Mouse (Mus musculus): ENCODE results near the gene Ldb2. TPM values are rescaled to one million over a fixed set of nuclear protein-coding genes. Genes with fewer than 3 reads are reported as not detected.

Ldb2 gene
- polyA plus RNA-seq, 2 experiments, result 59.5 to 64.4 TPM

- Histone ChIP-seq H3K27ac (replicated peaks; ENCODE audit: low read depth, low read length) (0 out of 2 replicates have a peak overlapping the region, but pooled peaks have one; percentile 33), H3K4me1 (ENCODE audit: control insufficient read depth, insufficient read depth, low read length) (no peaks in the 10 kb centered on the region), H3K36me3 (ENCODE audit: control insufficient read depth, insufficient read depth, low read length) (no peaks in the 10 kb centered on the region), H3K27me3 (ENCODE audit: control insufficient read depth, insufficient read depth, low read length) (no peaks in the 10 kb centered on the region), H3K4me3 (replicated peaks; ENCODE audit: low read length) (no peak overlapping the region), H3K9me3 (ENCODE audit: control insufficient read depth, low read length) (no peaks in the 10 kb centered on the region), H3K4me2 (replicated peaks; ENCODE audit: low read depth, low read length, severe bottlenecking) (no peak overlapping the region), H3K9ac (ENCODE audit: low read depth, low read length, severe bottlenecking) (no peak overlapping the region)
- no peak for ATAC-seq (ENCODE audit: low FRiP score, low read depth)
- no peak for DNase-seq (ENCODE audit: low spot score)
- no peak for TF ChIP-seq POLR2A (IDR thresholded peaks at IDR 0.05; ENCODE audit: borderline replicate concordance, extremely low read depth, insufficient read depth, insufficient read length)
- 84% methylated on average over 3 of the region's 3 CpGs for WGBS
Measured at GRCm38 (mm10) chr5:44734131-44734723, 65.3 kb downstream of the Ldb2 start.

GRCm38 (mm10) chr5:44729646-44730310 lies 69.7 kb downstream of the Ldb2 start:
- ATAC-seq (ENCODE audit: low FRiP score, low read depth) (no peak), DNase-seq (ENCODE audit: low spot score) (no peak)
- Histone ChIP-seq H3K9me3 (ENCODE audit: control insufficient read depth, low read length) (no peaks in the 10 kb centered on the region), H3K36me3 (ENCODE audit: control insufficient read depth, insufficient read depth, low read length) (no peaks in the 10 kb centered on the region), H3K27me3 (ENCODE audit: control insufficient read depth, insufficient read depth, low read length) (no peaks in the 10 kb centered on the region), H3K4me2 (replicated peaks; ENCODE audit: low read depth, low read length, severe bottlenecking) (no peak overlapping the region), H3K9ac (ENCODE audit: low read depth, low read length, severe bottlenecking) (no peak overlapping the region), H3K27ac (replicated peaks; ENCODE audit: low read depth, low read length) (no peak overlapping the region), H3K4me3 (replicated peaks; ENCODE audit: low read length) (no peak overlapping the region), H3K4me1 (ENCODE audit: control insufficient read depth, insufficient read depth, low read length) (no peaks in the 10 kb centered on the region)
- TF ChIP-seq POLR2A (IDR thresholded peaks at IDR 0.05; ENCODE audit: borderline replicate concordance, extremely low read depth, insufficient read depth, insufficient read length), result no peak
- 69% methylated on average over 8 of the region's 8 CpGs for WGBS

- no peaks in the 10 kb centered on the region for H3K4me1 ChIP-seq (ENCODE audit: control insufficient read depth, insufficient read depth, low read length)
- no peak overlapping the region for H3K27ac ChIP-seq (replicated peaks; ENCODE audit: low read depth, low read length)
- H3K4me2 ChIP-seq (replicated peaks; ENCODE audit: low read depth, low read length, severe bottlenecking), result no peak overlapping the region
- H3K27me3 ChIP-seq (ENCODE audit: control insufficient read depth, insufficient read depth, low read length), result no peaks in the 10 kb centered on the region
- WGBS, result 92% methylated on average over 11 of the region's 11 CpGs
- no peaks in the 10 kb centered on the region for H3K36me3 ChIP-seq (ENCODE audit: control insufficient read depth, insufficient read depth, low read length)
- no peak overlapping the region for H3K4me3 ChIP-seq (replicated peaks; ENCODE audit: low read length)
- H3K9ac ChIP-seq (ENCODE audit: low read depth, low read length, severe bottlenecking), result no peak overlapping the region
- no peak for TF ChIP-seq POLR2A (IDR thresholded peaks at IDR 0.05; ENCODE audit: borderline replicate concordance, extremely low read depth, insufficient read depth, insufficient read length)
- no peaks in the 10 kb centered on the region for H3K9me3 ChIP-seq (ENCODE audit: control insufficient read depth, low read length)
- no peak for ATAC-seq (ENCODE audit: low FRiP score, low read depth)
- DNase-seq (ENCODE audit: low spot score), result no peak
Measured at GRCm38 (mm10) chr5:44727995-44728394, 71.5 kb downstream of the Ldb2 start.

GRCm38 (mm10) chr5:44726546-44727476 lies 72.7 kb downstream of the Ldb2 start:
- Histone ChIP-seq H3K4me2 (replicated peaks; ENCODE audit: low read depth, low read length, severe bottlenecking) (no peak overlapping the region), H3K9me3 (ENCODE audit: control insufficient read depth, low read length) (no peaks in the 10 kb centered on the region), H3K4me1 (ENCODE audit: control insufficient read depth, insufficient read depth, low read length) (no peaks in the 10 kb centered on the region), H3K27ac (replicated peaks; ENCODE audit: low read depth, low read length) (no peak overlapping the region), H3K36me3 (ENCODE audit: control insufficient read depth, insufficient read depth, low read length) (no peaks in the 10 kb centered on the region), H3K4me3 (replicated peaks; ENCODE audit: low read length) (no peak overlapping the region), H3K9ac (ENCODE audit: low read depth, low read length, severe bottlenecking) (no peak overlapping the region), H3K27me3 (ENCODE audit: control insufficient read depth, insufficient read depth, low read length) (no peaks in the 10 kb centered on the region)
- DNase-seq (ENCODE audit: low spot score), result no peak
- TF ChIP-seq POLR2A (IDR thresholded peaks at IDR 0.05; ENCODE audit: borderline replicate concordance, extremely low read depth, insufficient read depth, insufficient read length), result no peak
- no peak for ATAC-seq (ENCODE audit: low FRiP score, low read depth)
- 73% methylated on average over 14 of the region's 14 CpGs for WGBS

- H3K9ac ChIP-seq (ENCODE audit: low read depth, low read length, severe bottlenecking), result no peak overlapping the region
Measured at GRCm38 (mm10) chr5:44725501-44725900, 74.0 kb downstream of the Ldb2 start.

More at GRCm38 (mm10) chr5:44725501-44725900, 74.0 kb downstream of the Ldb2 start:
- Histone ChIP-seq H3K27ac (replicated peaks; ENCODE audit: low read depth, low read length) (no peak overlapping the region), H3K4me2 (replicated peaks; ENCODE audit: low read depth, low read length, severe bottlenecking) (no peak overlapping the region), H3K4me3 (replicated peaks; ENCODE audit: low read length) (no peak overlapping the region), H3K36me3 (ENCODE audit: control insufficient read depth, insufficient read depth, low read length) (no peaks in the 10 kb centered on the region), H3K9me3 (ENCODE audit: control insufficient read depth, low read length) (no peaks in the 10 kb centered on the region), H3K4me1 (ENCODE audit: control insufficient read depth, insufficient read depth, low read length) (no peaks in the 10 kb centered on the region), H3K27me3 (ENCODE audit: control insufficient read depth, insufficient read depth, low read length) (no peaks in the 10 kb centered on the region)
- ATAC-seq (ENCODE audit: low FRiP score, low read depth), result no peak
- TF ChIP-seq POLR2A (IDR thresholded peaks at IDR 0.05; ENCODE audit: borderline replicate concordance, extremely low read depth, insufficient read depth, insufficient read length), result no peak
- WGBS, result 90% methylated on average over 2 of the region's 2 CpGs
- DNase-seq (ENCODE audit: low spot score), result no peak

All from limb, embryonic 14.5 days (tissue).